Mouse (Mus musculus): ENCODE measurements at regions not wholly inside any gene's neighbourhood (a gene's known extent, or its start where the extent isn't known, plus 50 kb on each side); places are given as distances from the start of the nearest gene placed in this dataset.

DNA sequence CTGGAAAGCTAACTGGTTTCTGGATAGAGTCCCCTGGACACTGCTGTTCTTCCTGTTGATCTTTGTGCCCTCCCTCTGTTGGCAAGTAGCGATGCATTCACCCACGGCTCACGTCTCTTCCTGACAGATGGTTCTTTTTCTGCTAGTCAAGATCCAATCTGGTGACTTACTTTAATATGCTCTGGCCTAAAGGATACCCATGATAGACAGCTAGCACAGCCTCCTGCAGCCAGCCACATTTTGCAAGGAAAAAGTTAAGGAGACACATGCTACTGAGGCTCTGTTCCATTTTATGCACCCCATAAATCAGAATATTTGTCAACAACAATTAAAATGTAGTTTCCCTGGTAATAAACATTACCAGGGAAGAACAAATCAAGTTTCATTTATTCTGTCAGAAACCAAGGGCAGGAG is 410.3 kb upstream of the Tmpo start:
- no peaks in the 10 kb centered on the region for H3K4me1 ChIP-seq (ENCODE audit: control insufficient read depth, insufficient read depth, low read length)
- TF ChIP-seq POLR2A (IDR thresholded peaks at IDR 0.05; ENCODE audit: control insufficient read depth, low read depth, low read length) (no peak), CTCF (IDR thresholded peaks at IDR 0.05; ENCODE audit: control insufficient read depth, insufficient read depth, insufficient replicate concordance, low read depth, low read length) (no peak)

DNA sequence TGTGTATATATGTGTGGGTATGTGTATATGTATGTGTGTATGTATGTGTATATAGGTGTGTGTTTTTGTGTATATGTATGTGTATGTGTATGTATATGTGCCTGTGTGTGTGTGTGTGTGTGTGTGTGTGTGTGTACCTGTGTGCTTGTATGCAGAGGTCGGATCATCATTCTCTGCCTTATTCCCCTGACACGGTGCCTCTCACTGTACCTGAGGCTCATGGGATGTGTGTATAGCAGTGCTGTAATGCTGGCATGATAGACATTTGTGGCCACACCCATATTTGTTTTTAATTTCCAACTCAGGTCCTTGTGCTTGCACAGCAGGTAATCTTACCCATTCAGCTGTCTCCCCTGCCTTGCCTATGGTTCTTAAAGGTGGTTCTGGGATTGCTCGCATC is 402.1 kb upstream of the Tmpo start:
- Histone ChIP-seq H3K4me1 (ENCODE audit: control insufficient read depth, insufficient read depth, low read length) (no peaks in the 10 kb centered on the region), H3K27ac (ENCODE audit: control insufficient read depth, insufficient read depth, low read depth, low read length) (no peak overlapping the region), H3K27me3 (ENCODE audit: control insufficient read depth, insufficient read depth, low read length) (no peaks in the 10 kb centered on the region), H3K4me3 (ENCODE audit: control insufficient read depth, low read depth, low read length) (no peak overlapping the region), H3K36me3 (ENCODE audit: control insufficient read depth, insufficient read depth, low read length) (no peaks in the 10 kb centered on the region)
- TF ChIP-seq POLR2A (IDR thresholded peaks at IDR 0.05; ENCODE audit: control insufficient read depth, low read depth, low read length) = no peak
- no peak for TF ChIP-seq CTCF (IDR thresholded peaks at IDR 0.05; ENCODE audit: control insufficient read depth, insufficient read depth, insufficient replicate concordance, low read depth, low read length)

More for the DNA sequence above, 410.3 kb upstream of the Tmpo start:
- no peak overlapping the region for H3K27ac ChIP-seq (ENCODE audit: control insufficient read depth, insufficient read depth, low read depth, low read length)
- no peaks in the 10 kb centered on the region for H3K36me3 ChIP-seq (ENCODE audit: control insufficient read depth, insufficient read depth, low read length)
- H3K4me3 ChIP-seq (ENCODE audit: control insufficient read depth, low read depth, low read length) = no peak overlapping the region
- no peaks in the 10 kb centered on the region for H3K27me3 ChIP-seq (ENCODE audit: control insufficient read depth, insufficient read depth, low read length)

GRCm38 (mm10) chr10:91580959-91581358 is 399.8 kb upstream of the Tmpo start:
- no peaks in the 10 kb centered on the region for H3K36me3 ChIP-seq (ENCODE audit: control insufficient read depth, insufficient read depth, low read length)
- no peak overlapping the region for H3K27ac ChIP-seq (ENCODE audit: control insufficient read depth, insufficient read depth, low read depth, low read length)
- TF ChIP-seq CTCF (IDR thresholded peaks at IDR 0.05; ENCODE audit: control insufficient read depth, insufficient read depth, insufficient replicate concordance, low read depth, low read length) = no peak
- TF ChIP-seq POLR2A (IDR thresholded peaks at IDR 0.05; ENCODE audit: control insufficient read depth, low read depth, low read length) = no peak
- H3K4me1 ChIP-seq (ENCODE audit: control insufficient read depth, insufficient read depth, low read length) = no peaks in the 10 kb centered on the region
- H3K27me3 ChIP-seq (ENCODE audit: control insufficient read depth, insufficient read depth, low read length) = no peaks in the 10 kb centered on the region
- no peak overlapping the region for H3K4me3 ChIP-seq (ENCODE audit: control insufficient read depth, low read depth, low read length)

DNA sequence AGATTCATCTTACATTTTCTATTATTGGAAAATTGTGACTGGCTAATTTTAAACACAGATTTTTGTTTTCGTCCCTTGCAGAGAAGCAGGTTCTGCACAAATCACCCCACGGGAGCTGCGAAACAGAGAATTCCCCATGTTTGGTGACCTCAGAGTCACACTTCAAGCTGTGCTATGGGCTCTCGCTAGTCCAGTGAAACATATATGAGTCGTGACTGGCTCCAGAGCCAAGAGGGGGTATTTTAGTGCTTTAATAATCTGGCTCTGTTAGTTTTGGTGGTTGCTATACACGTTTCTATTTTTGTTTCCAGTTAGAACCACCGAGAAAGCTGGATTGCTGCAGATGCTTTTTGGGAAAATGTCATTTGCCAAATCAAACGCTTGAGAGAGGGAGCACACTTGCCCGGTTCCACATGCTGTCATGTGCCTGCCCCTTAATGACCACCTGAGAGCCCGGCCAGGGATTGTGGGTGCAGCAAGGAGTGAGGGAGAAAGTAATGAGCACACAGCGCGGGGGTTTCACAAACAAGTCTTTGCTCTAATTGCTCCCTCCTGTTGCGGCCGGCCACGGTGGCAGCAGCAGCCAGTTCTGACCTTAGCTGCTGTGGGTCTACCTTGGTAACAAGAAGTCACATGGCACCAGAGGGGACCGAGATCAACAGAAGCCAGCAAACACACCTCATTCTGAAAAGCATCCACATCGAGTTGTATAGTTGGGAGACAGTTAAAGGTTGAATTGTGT is 394.4 kb upstream of the Tmpo start:
- Histone ChIP-seq H3K4me1 (ENCODE audit: control insufficient read depth, insufficient read depth, low read length) (no peaks in the 10 kb centered on the region), H3K36me3 (ENCODE audit: control insufficient read depth, insufficient read depth, low read length) (no peaks in the 10 kb centered on the region), H3K4me3 (ENCODE audit: control insufficient read depth, low read depth, low read length) (no peak overlapping the region), H3K27ac (ENCODE audit: control insufficient read depth, insufficient read depth, low read depth, low read length) (no peak overlapping the region), H3K27me3 (ENCODE audit: control insufficient read depth, insufficient read depth, low read length) (no peaks in the 10 kb centered on the region)
- TF ChIP-seq CTCF (IDR thresholded peaks at IDR 0.05; ENCODE audit: control insufficient read depth, insufficient read depth, insufficient replicate concordance, low read depth, low read length) (no peak), POLR2A (IDR thresholded peaks at IDR 0.05; ENCODE audit: control insufficient read depth, low read depth, low read length) (no peak)

DNA sequence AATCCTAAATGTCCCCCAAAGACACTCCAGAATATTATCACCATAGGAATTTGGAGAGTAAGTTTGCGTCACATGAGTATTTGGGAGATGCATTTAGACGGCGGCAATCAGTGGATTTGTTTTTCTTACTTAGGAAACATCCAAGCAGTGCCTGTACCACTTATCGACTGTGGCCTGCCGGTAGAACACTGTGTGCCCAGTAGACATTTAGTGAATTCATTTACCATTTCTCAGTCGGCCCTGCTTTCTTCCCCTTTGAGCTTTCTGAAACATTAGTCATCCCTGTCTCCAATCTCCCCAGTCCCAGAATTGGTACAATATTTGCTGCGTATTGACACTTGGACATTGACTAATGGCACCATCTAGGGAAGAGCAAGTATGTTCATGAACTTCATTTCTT is 391.7 kb upstream of the Tmpo start:
- TF ChIP-seq CTCF (IDR thresholded peaks at IDR 0.05; ENCODE audit: control insufficient read depth, insufficient read depth, insufficient replicate concordance, low read depth, low read length) = no peak
- no peak for TF ChIP-seq POLR2A (IDR thresholded peaks at IDR 0.05; ENCODE audit: control insufficient read depth, low read depth, low read length)
- no peak overlapping the region for H3K27ac ChIP-seq (ENCODE audit: control insufficient read depth, insufficient read depth, low read depth, low read length)
- H3K4me1 ChIP-seq (ENCODE audit: control insufficient read depth, insufficient read depth, low read length) = no peaks in the 10 kb centered on the region
- H3K36me3 ChIP-seq (ENCODE audit: control insufficient read depth, insufficient read depth, low read length) = no peaks in the 10 kb centered on the region
- H3K4me3 ChIP-seq (ENCODE audit: control insufficient read depth, low read depth, low read length) = no peak overlapping the region
- no peaks in the 10 kb centered on the region for H3K27me3 ChIP-seq (ENCODE audit: control insufficient read depth, insufficient read depth, low read length)

- Histone ChIP-seq H3K36me3 (ENCODE audit: control insufficient read depth, insufficient read depth, low read length) (no peaks in the 10 kb centered on the region), H3K4me3 (ENCODE audit: control insufficient read depth, low read depth, low read length) (no peak overlapping the region), H3K4me1 (ENCODE audit: control insufficient read depth, insufficient read depth, low read length) (no peaks in the 10 kb centered on the region), H3K27me3 (ENCODE audit: control insufficient read depth, insufficient read depth, low read length) (no peaks in the 10 kb centered on the region), H3K27ac (ENCODE audit: control insufficient read depth, insufficient read depth, low read depth, low read length) (no peak overlapping the region)
- TF ChIP-seq CTCF (IDR thresholded peaks at IDR 0.05; ENCODE audit: control insufficient read depth, insufficient read depth, insufficient replicate concordance, low read depth, low read length) = no peak
- no peak for TF ChIP-seq POLR2A (IDR thresholded peaks at IDR 0.05; ENCODE audit: control insufficient read depth, low read depth, low read length)
Measured at GRCm38 (mm10) chr10:91569046-91569445, 387.9 kb upstream of the Tmpo start.

GRCm38 (mm10) chr10:91566116-91566774 is 385.1 kb upstream of the Tmpo start:
- Histone ChIP-seq H3K27me3 (ENCODE audit: control insufficient read depth, insufficient read depth, low read length) (no peaks in the 10 kb centered on the region), H3K4me1 (ENCODE audit: control insufficient read depth, insufficient read depth, low read length) (no peaks in the 10 kb centered on the region), H3K36me3 (ENCODE audit: control insufficient read depth, insufficient read depth, low read length) (no peaks in the 10 kb centered on the region), H3K4me3 (ENCODE audit: control insufficient read depth, low read depth, low read length) (no peak overlapping the region), H3K27ac (ENCODE audit: control insufficient read depth, insufficient read depth, low read depth, low read length) (no peak overlapping the region)
- TF ChIP-seq CTCF (IDR thresholded peaks at IDR 0.05; ENCODE audit: control insufficient read depth, insufficient read depth, insufficient replicate concordance, low read depth, low read length) = no peak
- no peak for TF ChIP-seq POLR2A (IDR thresholded peaks at IDR 0.05; ENCODE audit: control insufficient read depth, low read depth, low read length)
